Mouse (Mus musculus): ENCODE results near the gene Dcst2. TPM values are rescaled to one million over a fixed set of nuclear protein-coding genes. Genes with fewer than 3 reads are reported as not detected.

Gene Dcst2
- total RNA-seq, 4 experiments from 2014 or later, result 0.43 to 0.78 (median 0.46) TPM

- DNase-seq, result no peak
Measured at GRCm38 (mm10) chr3:89417131-89417530, 55.4 kb downstream of the Dcst2 start.

- DNase-seq, result no peak
Measured at GRCm38 (mm10) chr3:89417840-89418169, 56.0 kb downstream of the Dcst2 start.

- peak; percentile 98 for DNase-seq
Measured at GRCm38 (mm10) chr3:89418170-89418860, 56.5 kb downstream of the Dcst2 start, which contains the start of the genes Cks1b and Shc1. Gene Cks1b (minus strand): TSS chr3:89418383. Gene Shc1 (plus strand): TSS chr3:89418443.

- DNase-seq, result peak; percentile 83
Measured at GRCm38 (mm10) chr3:89418861-89419250, 57.1 kb downstream of the Dcst2 start.

- peak; percentile 69 for DNase-seq
Measured at GRCm38 (mm10) chr3:89419571-89419970, 57.8 kb downstream of the Dcst2 start.

GRCm38 (mm10) chr3:89419981-89420380, 58.2 kb downstream of the Dcst2 start:
- DNase-seq, result no peak

GRCm38 (mm10) chr3:89420421-89420820, 58.6 kb downstream of the Dcst2 start:
- no peak for DNase-seq

- DNase-seq, result peak; percentile 84
Measured at GRCm38 (mm10) chr3:89421002-89421774, 59.4 kb downstream of the Dcst2 start.

GRCm38 (mm10) chr3:89421810-89422473, 60.2 kb downstream of the Dcst2 start:
- DNase-seq, result no peak

- no peak for DNase-seq
Measured at GRCm38 (mm10) chr3:89422556-89423205, 60.9 kb downstream of the Dcst2 start.

- no peak for DNase-seq
Measured at GRCm38 (mm10) chr3:89424416-89425140, 62.8 kb downstream of the Dcst2 start.

- no peak for DNase-seq
Measured at GRCm38 (mm10) chr3:89425141-89425525, 63.4 kb downstream of the Dcst2 start.

GRCm38 (mm10) chr3:89425876-89426275, 64.1 kb downstream of the Dcst2 start:
- DNase-seq, result no peak

Other genes with a start within 250 kb of the Dcst2 start
- under 1 TPM in 2 of 4 experiments, not detected in 2; 0.10 to 0.11 TPM for gene Pklr, start 225.8 kb upstream of the Dcst2 start, total RNA-seq (2022)
- 10 to 100 TPM in 2 of 4 experiments, 1 to 10 TPM in 2; 6.8 to 22.2 (median 10.1) TPM for gene Hcn3, start 201.8 kb upstream of the Dcst2 start, total RNA-seq (2022)
- gene Clk2, start 197.2 kb upstream of the Dcst2 start, total RNA-seq (2022), result 10 to 100 TPM; 55.2 to 85.7 (median 71.2) TPM
- gene Scamp3, start 184.5 kb upstream of the Dcst2 start, total RNA-seq (2022), result 100 to 1,000 TPM in 1 of 4 experiments, 10 to 100 TPM in 3; 90.1 to 110 (median 94.1) TPM
- 10 to 100 TPM; 16.7 to 32.5 (median 23.3) TPM for gene Fam189b, start 178.8 kb upstream of the Dcst2 start, total RNA-seq (2022)
- gene Gba, start 159.0 kb upstream of the Dcst2 start, total RNA-seq (2022), result 10 to 100 TPM; 65.6 to 84.3 (median 70.5) TPM
- gene Thbs3, start 146.8 kb upstream of the Dcst2 start, total RNA-seq (2022), result 1 to 10 TPM; 4.1 to 8.6 (median 7.8) TPM
- 100 to 1,000 TPM; 138 to 169 (median 152) TPM for gene Mtx1, start 134.9 kb upstream of the Dcst2 start, total RNA-seq (2022)
- gene Muc1, start 132.9 kb upstream of the Dcst2 start, total RNA-seq (2022), result under 1 TPM in 3 of 4 experiments, not detected in 1; 0.22 to 0.96 (median 0.65) TPM
- gene Krtcap2, start 116.0 kb upstream of the Dcst2 start, total RNA-seq (2022), result 100 to 1,000 TPM; 131 to 144 (median 135) TPM
- 1 to 10 TPM; 2.8 to 4.5 (median 3.8) TPM for gene Trim46, start 115.7 kb upstream of the Dcst2 start, total RNA-seq (2022)
- 100 to 1,000 TPM; 123 to 156 (median 136) TPM for gene Dpm3, start 102.6 kb upstream of the Dcst2 start, total RNA-seq (2022)
- gene Slc50a1, start 91.4 kb upstream of the Dcst2 start, total RNA-seq (2022), result 10 to 100 TPM; 54.2 to 80.1 (median 64.9) TPM
- 10 to 100 TPM; 15.9 to 28.0 (median 21.0) TPM for gene Efna1, start 80.8 kb upstream of the Dcst2 start, total RNA-seq (2022)
- gene Efna3, start 39.0 kb upstream of the Dcst2 start, total RNA-seq (2022), result 1 to 10 TPM in 1 of 4 experiments, under 1 TPM in 3; 0.15 to 1.5 (median 0.62) TPM
- gene Efna4, start 23.9 kb upstream of the Dcst2 start, total RNA-seq (2022), result 1 to 10 TPM; 1.1 to 3.5 (median 1.9) TPM
- gene Adam15, start 12.0 kb upstream of the Dcst2 start, total RNA-seq (2022), result 10 to 100 TPM; 58.4 to 85.4 (median 71.3) TPM
- gene Dcst1, start 3.3 kb downstream of the Dcst2 start, total RNA-seq (2022), result 1 to 10 TPM in 2 of 4 experiments, under 1 TPM in 2; 0.20 to 2.2 (median 0.97) TPM
- gene Zbtb7b, start 32.8 kb downstream of the Dcst2 start, total RNA-seq (2022), result 10 to 100 TPM; 59.9 to 98.9 (median 77.9) TPM
- 1 to 10 TPM in 2 of 4 experiments, under 1 TPM in 1, not detected in 1; 0.22 to 3.1 (median 1.3) TPM for gene Lenep, start 40.8 kb downstream of the Dcst2 start, total RNA-seq (2022)
- 10 to 100 TPM; 25.7 to 39.9 (median 33.0) TPM for gene Flad1, start 49.9 kb downstream of the Dcst2 start, total RNA-seq (2022)
- gene Cks1b, start 56.4 kb downstream of the Dcst2 start, total RNA-seq (2022), result 10 to 100 TPM; 20.3 to 33.2 (median 27.4) TPM
- 100 to 1,000 TPM; 108 to 136 (median 122) TPM for gene Shc1, start 56.5 kb downstream of the Dcst2 start, total RNA-seq (2022)
- gene Pygo2, start 68.2 kb downstream of the Dcst2 start, total RNA-seq (2022), result 10 to 100 TPM; 42.1 to 45.1 (median 44.3) TPM
- gene Pbxip1, start 74.7 kb downstream of the Dcst2 start, total RNA-seq (2022), result 100 to 1,000 TPM in 2 of 4 experiments, 10 to 100 TPM in 2; 57.0 to 119 (median 81.5) TPM
- gene Pmvk, start 92.6 kb downstream of the Dcst2 start, total RNA-seq (2022), result 10 to 100 TPM; 14.3 to 19.5 (median 15.7) TPM
- 1 to 10 TPM; 3.8 to 6.6 (median 5.2) TPM for gene Kcnn3, start 158.2 kb downstream of the Dcst2 start, total RNA-seq (2022)